Mouse (Mus musculus): ENCODE data around the gene Mpg. TPM values are rescaled to one million over a fixed set of nuclear protein-coding genes. Genes with fewer than 3 reads are reported as not detected.

The Mpg gene
- total RNA-seq, 2 experiments from 2014 or later, result 38.5 to 40.6 TPM

DNA sequence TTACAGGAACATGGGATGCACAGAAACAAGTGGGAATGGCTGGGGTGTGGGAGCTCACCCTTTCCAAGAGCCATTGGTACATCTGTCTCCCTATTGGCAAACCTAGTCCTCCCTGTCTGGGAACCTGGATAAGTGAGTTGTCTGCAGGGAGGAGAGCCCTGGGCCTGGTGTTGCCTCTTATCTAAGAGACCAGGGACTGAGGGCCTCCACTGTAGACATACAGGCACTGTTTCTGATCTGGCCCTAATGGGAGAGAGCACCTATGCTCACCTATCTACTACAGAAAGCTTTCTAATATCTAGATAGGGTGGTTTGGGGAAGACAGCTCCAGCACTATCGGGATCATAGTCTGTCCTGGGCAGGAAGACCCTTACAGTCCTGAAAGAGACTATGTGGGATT is 29.8 kb downstream of the Mpg start:
- DNase-seq (ENCODE audit: low spot score in 2 of 2), result no peak

DNA sequence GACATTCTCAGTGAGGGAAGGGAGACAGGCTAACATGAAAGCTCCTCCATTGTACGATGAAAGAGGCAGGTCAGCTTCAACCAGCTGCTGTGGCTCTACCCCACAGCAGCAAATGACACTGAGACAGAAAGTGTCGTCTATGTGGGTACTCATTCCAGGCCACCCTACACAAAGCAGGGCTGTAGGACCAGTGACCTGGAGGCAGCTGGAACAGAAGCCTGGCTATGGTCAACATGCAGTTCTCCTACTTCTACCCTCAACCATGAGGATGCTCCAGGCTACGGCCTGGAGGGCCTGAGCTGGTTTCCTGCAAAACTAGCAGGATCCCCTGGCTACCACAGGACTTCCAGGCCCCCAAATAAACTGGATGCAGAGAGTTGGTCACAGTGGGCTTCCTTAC is 30.3 kb downstream of the Mpg start:
- DNase-seq (ENCODE audit: low spot score in 2 of 2), result no peak

DNA sequence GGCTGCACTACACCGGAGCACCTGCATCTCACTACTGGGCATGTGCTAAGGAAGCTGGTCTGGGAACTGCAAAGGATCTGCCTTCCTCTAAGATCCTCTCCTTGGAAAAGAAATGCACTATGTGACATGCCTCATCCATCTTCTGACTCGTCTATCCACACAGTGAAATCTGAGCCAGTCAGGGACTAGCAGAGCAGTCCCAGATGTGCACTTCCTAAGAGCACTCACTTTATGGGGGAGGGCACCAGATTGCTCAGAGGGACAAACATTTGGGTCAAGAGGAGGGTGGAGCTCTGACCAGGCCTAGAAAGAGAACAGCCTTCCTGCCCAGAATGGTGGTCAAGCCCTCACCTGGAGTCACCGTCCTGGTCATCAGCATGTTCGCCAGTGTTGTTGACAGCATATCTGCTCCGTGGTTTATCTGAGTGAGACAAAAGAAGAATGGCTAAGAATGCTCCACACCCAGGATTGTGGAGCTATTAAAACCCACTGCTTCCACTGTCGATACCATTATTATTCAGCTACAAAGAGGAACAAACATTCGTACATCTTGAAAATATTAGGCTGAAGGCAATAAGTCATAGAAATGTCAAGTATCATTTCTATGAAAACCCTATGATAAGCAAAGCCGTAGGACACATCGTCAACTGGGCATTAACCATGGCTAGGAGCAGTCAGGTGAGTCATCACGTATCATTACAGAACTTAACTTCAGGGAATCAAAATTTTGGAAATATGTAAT is 36.5 kb downstream of the Mpg start:
- DNase-seq (ENCODE audit: low spot score in 2 of 2), result no peak

GRCm38 (mm10) chr11:32265117-32265738 is 38.9 kb downstream of the Mpg start:
- no peak for DNase-seq (ENCODE audit: low spot score in 2 of 2)

- no peak for DNase-seq (ENCODE audit: low spot score in 2 of 2)
These were observed 39.9 kb downstream of the Mpg start for GRCm38 (mm10) chr11:32266194-32266593.

DNA sequence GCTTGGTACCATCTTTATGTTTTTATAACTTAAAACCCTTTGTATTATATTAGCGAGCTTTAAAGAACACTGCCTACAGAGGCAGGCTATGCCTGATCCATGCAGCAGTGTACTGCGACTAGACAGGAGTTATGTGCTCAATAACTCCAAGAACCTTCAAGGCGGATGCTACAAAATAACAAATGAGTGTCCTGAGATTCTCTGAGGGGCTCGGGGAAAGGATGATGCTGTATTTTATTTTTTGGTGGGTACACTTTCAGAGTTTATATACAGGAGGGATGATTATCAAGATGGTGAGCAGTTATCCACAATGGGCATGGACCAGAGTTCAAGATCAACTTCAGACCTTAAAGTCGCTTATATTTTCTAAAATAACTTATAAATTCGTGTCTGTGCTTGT is 40.5 kb downstream of the Mpg start:
- no peak for DNase-seq (ENCODE audit: low spot score in 2 of 2)

DNA sequence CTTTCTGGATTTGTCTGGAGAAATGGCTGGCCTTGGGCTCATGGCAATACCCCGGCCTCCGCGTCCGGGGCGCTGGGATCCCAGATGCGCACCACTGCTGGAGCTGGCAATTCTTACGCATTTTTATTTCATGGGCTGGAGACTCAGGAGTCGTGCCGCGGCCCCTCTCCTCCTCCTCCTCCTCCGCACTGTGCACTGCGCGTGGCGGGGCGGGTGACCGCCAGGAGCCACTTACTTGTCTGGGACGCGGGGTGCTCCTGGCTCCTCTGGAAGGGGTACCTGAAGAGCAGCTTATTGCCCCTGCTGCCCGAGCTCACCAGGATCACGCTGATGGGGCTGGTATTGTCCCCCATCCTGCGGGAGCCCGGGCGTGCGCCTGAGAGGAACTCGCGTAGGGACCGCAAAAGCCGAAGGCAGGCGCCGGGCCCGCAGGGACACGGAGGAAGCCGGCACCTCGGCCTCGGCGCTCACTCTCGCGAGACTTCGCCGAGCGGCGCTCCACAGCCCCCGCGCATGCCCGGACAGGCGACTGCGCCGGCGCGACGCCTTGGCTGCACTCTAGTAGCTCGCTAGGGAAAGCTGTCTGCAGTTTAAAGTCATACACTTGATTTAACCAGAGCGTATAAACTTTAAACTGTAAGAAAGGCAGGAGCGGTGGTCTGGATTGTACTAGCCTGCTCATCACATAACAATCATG is 41.0 kb downstream of the Mpg start, which contains the start of gene Nprl3:
Gene Nprl3, minus strand, starts transcription at position 520 of the 697 bp plus-strand sequence.
- DNase-seq (ENCODE audit: low spot score in 2 of 2), result peak; percentile 91 to 92

- DNase-seq (ENCODE audit: low spot score in 2 of 2), result no peak
These were observed 41.7 kb downstream of the Mpg start for GRCm38 (mm10) chr11:32267964-32268363.

- DNase-seq (ENCODE audit: low spot score in 2 of 2), result no peak
These were observed 42.6 kb downstream of the Mpg start for GRCm38 (mm10) chr11:32268952-32269351.

- DNase-seq (ENCODE audit: low spot score in 2 of 2), result no peak
These were observed 44.9 kb downstream of the Mpg start for GRCm38 (mm10) chr11:32271178-32271577.

DNA sequence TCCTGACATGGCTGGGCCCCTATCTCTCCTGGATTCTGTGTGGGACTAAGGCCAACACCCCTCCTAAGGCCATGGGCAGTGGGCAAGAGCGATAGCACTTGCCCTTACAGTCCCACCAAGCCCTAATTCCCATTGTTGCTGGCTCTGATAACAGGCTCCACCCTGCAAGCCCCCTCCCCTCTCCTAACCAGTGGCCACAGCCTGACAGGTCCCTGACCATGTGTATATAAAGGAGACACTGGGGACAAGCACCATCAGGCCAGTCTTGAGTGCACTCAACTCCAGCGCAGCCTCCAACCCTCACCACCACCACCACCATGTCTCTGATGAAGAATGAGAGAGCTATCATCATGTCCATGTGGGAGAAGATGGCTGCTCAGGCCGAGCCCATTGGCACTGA is 50.0 kb downstream of the Mpg start, which contains the start of gene Hba-x:
Gene Hba-x, plus strand, starts transcription at position 54 of the 400 bp plus-strand sequence.
- DNase-seq (ENCODE audit: low spot score in 2 of 2), result no peak

- no peak for DNase-seq (ENCODE audit: low spot score in 2 of 2)
These were observed 51.6 kb downstream of the Mpg start for GRCm38 (mm10) chr11:32277736-32278457.

DNA sequence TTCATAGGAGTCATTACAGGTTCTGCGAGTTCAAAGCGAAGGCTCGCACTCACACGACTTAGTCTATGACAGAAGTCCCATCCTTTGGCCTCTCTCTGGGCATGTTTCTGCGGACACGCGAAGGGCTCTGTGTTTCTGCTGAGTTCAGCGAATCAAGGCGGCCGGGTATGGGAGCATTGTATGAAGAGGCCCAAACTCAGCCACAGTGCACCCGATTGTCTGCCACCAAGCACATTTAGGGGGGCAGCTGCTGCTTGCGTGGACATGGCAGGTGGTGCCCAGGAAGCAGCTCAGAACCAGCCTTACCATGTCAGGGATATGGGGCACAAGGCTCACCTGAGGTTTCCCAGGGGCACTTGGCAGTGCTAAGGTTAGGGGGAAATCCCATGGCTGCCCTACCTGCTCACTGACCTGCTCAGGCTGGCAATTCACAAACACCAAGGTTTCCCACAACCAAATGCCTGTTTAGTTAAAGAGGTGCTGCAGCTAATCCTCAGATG is 52.2 kb downstream of the Mpg start:
- DNase-seq (ENCODE audit: low spot score in 2 of 2), result no peak

DNA sequence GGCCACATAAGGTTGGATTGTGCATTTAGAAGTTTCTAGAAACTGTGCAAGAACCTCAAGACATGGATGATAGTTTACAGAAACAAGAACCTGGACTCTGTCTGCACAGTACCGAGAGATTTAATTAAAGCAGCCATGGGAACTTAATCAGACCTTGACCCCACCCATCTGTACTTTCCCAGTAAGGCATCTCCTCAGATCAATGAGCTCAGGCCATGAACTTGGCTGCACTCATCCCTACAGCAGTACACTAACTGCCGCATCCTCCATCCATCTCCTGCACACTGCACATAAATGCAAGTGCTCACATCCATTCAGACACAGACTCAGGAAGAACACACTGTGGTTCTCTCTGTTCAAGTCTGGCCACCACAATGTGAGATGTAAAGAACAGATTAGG is 54.3 kb downstream of the Mpg start:
- no peak for DNase-seq (ENCODE audit: low spot score in 2 of 2)

- no peak for DNase-seq (ENCODE audit: low spot score in 2 of 2)
These were observed 55.3 kb downstream of the Mpg start for GRCm38 (mm10) chr11:32281416-32282144.

Other genes starting within 250 kb of the Mpg start
- gene Nsg2, start 226.0 kb upstream of the Mpg start, total RNA-seq (2021), result 10 to 100 TPM; 58.2 to 64.7 TPM
- gene Il9r, start 26.2 kb upstream of the Mpg start, total RNA-seq (2021), result under 1 TPM; 0.17 to 0.40 TPM
- gene Snrnp25, start 21.1 kb upstream of the Mpg start, total RNA-seq (2021), result 10 to 100 TPM; 19.5 to 20.2 TPM
- gene Rhbdf1, start 4.2 kb upstream of the Mpg start, total RNA-seq (2021), result 10 to 100 TPM; 43.7 to 47.5 TPM
- 10 to 100 TPM; 73.7 to 77.3 TPM for gene Nprl3, start 41.2 kb downstream of the Mpg start, total RNA-seq (2021)
- not detected for gene Hba-x, start 49.9 kb downstream of the Mpg start, total RNA-seq (2021)
- 1,000 to 10,000 TPM; 4,498 to 5,274 TPM for gene Hba-a1, start 57.0 kb downstream of the Mpg start, total RNA-seq (2021)
- gene Hbq1b, start 60.5 kb downstream of the Mpg start, total RNA-seq (2021), result 1 to 10 TPM; 3.9 to 5.3 TPM
- 1,000 to 10,000 TPM; 3,034 to 3,470 TPM for gene Hba-a2, start 70.0 kb downstream of the Mpg start, total RNA-seq (2021)
- 1 to 10 TPM in 1 of 2 experiments, not detected in 1; 1.5 TPM for gene Hbq1a, start 73.6 kb downstream of the Mpg start, total RNA-seq (2021)
- gene Sh3pxd2b, start 121.3 kb downstream of the Mpg start, total RNA-seq (2021), result 10 to 100 TPM; 23.4 to 29.2 TPM
- gene Ubtd2, start 228.9 kb downstream of the Mpg start, total RNA-seq (2021), result 10 to 100 TPM; 26.1 to 30.9 TPM